Mouse (Mus musculus): ENCODE measurements around the gene Abcb9. TPM values are rescaled to one million over a fixed set of nuclear protein-coding genes. Genes with fewer than 3 reads are reported as not detected.

Gene Abcb9
- polyA plus RNA-seq, 1 experiment from 2014 or later = 3.3 TPM

GRCm38 (mm10) chr5:124035406-124035805, 60.2 kb downstream of the Abcb9 start:
- no peak for ATAC-seq (ENCODE audit: low FRiP score)

GRCm38 (mm10) chr5:124034471-124034870, 61.1 kb downstream of the Abcb9 start:
- Histone ChIP-seq H3K4me2 (no peak overlapping the region), H3K36me3 (replicated peaks) (no peaks in the 10 kb centered on the region), H3K27me3 (no peaks in the 10 kb centered on the region), H3K4me3 (replicated peaks) (no peak overlapping the region), H3K9me3 (no peaks in the 10 kb centered on the region), H3K9ac (no peak overlapping the region), H3K4me1 (peaks cover 25% of the 10 kb centered on the region), H3K27ac (no peak overlapping the region)
- 82% methylated on average over 11 of the region's 11 CpGs for WGBS
- no peak for ATAC-seq (ENCODE audit: low FRiP score)

More at GRCm38 (mm10) chr5:124035406-124035805, 60.2 kb downstream of the Abcb9 start:
- Histone ChIP-seq H3K4me2 (no peak overlapping the region), H3K9me3 (no peaks in the 10 kb centered on the region), H3K36me3 (replicated peaks) (no peaks in the 10 kb centered on the region), H3K9ac (no peak overlapping the region), H3K4me3 (replicated peaks) (no peak overlapping the region), H3K27me3 (no peaks in the 10 kb centered on the region), H3K4me1 (peaks cover 16% of the 10 kb centered on the region), H3K27ac (no peak overlapping the region)
- WGBS = 92% methylated on average over 9 of the region's 9 CpGs

GRCm38 (mm10) chr5:124032001-124032508, 63.5 kb downstream of the Abcb9 start, which contains the start of gene Vps37b:
Gene Vps37b, minus strand, starts transcription at chr5:124032270.
- H3K27me3 ChIP-seq = no peaks in the 10 kb centered on the region
- ATAC-seq (ENCODE audit: low FRiP score) = peak; percentile 76
- no peaks in the 10 kb centered on the region for H3K9me3 ChIP-seq
- peaks cover 47% of the 10 kb centered on the region for H3K4me1 ChIP-seq
- H3K27ac ChIP-seq = peak within 1 kb of the TSS; percentile 92
- H3K36me3 ChIP-seq (replicated peaks) = peaks cover 4% of the 10 kb centered on the region
- H3K4me2 ChIP-seq = peak within 1 kb of the TSS; percentile 87
- H3K4me3 ChIP-seq (replicated peaks) = peak within 1 kb of the TSS; percentile 95
- peak within 1 kb of the TSS; percentile 98 for H3K9ac ChIP-seq
- under 1% methylated on average over 52 of the region's 52 CpGs for WGBS

- WGBS = under 1% methylated on average over 26 of the region's 26 CpGs
These were observed 64.3 kb downstream of the Abcb9 start for GRCm38 (mm10) chr5:124031068-124031955.

GRCm38 (mm10) chr5:124030386-124031067, 65.1 kb downstream of the Abcb9 start:
- Histone ChIP-seq H3K27ac (peak overlapping the region; percentile 92), H3K27me3 (no peaks in the 10 kb centered on the region), H3K36me3 (replicated peaks) (peaks cover 4% of the 10 kb centered on the region), H3K4me3 (replicated peaks) (peak overlapping the region; percentile 95), H3K4me2 (peak overlapping the region; percentile 87), H3K9me3 (no peaks in the 10 kb centered on the region), H3K9ac (peak overlapping the region; percentile 98), H3K4me1 (peaks cover 52% of the 10 kb centered on the region)
- WGBS = 31% methylated on average over 12 of the region's 12 CpGs
- no peak for ATAC-seq (ENCODE audit: low FRiP score)

More at GRCm38 (mm10) chr5:124031068-124031955, 64.3 kb downstream of the Abcb9 start:
- H3K4me2 ChIP-seq = peak overlapping the region; percentile 87
- H3K4me3 ChIP-seq (replicated peaks) = peak overlapping the region; percentile 95
- ATAC-seq (ENCODE audit: low FRiP score) = 0 out of 2 replicates have a peak, but pooled peaks have one; percentile 4
- H3K9ac ChIP-seq = peak overlapping the region; percentile 98
- peaks cover 4% of the 10 kb centered on the region for H3K36me3 ChIP-seq (replicated peaks)
- H3K4me1 ChIP-seq = peaks cover 47% of the 10 kb centered on the region
- no peaks in the 10 kb centered on the region for H3K9me3 ChIP-seq
- H3K27ac ChIP-seq = peak overlapping the region; percentile 92
- no peaks in the 10 kb centered on the region for H3K27me3 ChIP-seq

- H3K4me1 ChIP-seq = peaks cover 63% of the 10 kb centered on the region
- peaks cover 4% of the 10 kb centered on the region for H3K36me3 ChIP-seq (replicated peaks)
- peak overlapping the region; percentile 87 for H3K4me2 ChIP-seq
- no peaks in the 10 kb centered on the region for H3K27me3 ChIP-seq
- WGBS = 94% methylated on average over 19 of the region's 19 CpGs
- no peak for ATAC-seq (ENCODE audit: low FRiP score)
- 0 out of 2 replicates have a peak overlapping the region, but pooled peaks have one; percentile 0 for H3K4me3 ChIP-seq (replicated peaks)
- H3K9me3 ChIP-seq = no peaks in the 10 kb centered on the region
- H3K27ac ChIP-seq = 0 out of 2 replicates have a peak overlapping the region, but pooled peaks have one; percentile 31
- no peak overlapping the region for H3K9ac ChIP-seq
These were observed 66.2 kb downstream of the Abcb9 start for GRCm38 (mm10) chr5:124029220-124030035.

- Histone ChIP-seq H3K36me3 (replicated peaks) (peaks cover 4% of the 10 kb centered on the region), H3K9ac (no peak overlapping the region), H3K9me3 (no peaks in the 10 kb centered on the region), H3K4me1 (peaks cover 71% of the 10 kb centered on the region), H3K4me3 (replicated peaks) (no peak overlapping the region), H3K27ac (peak overlapping the region; percentile 79), H3K4me2 (peak overlapping the region; percentile 19; the same call in 1 of the 2 replicates), H3K27me3 (no peaks in the 10 kb centered on the region)
- ATAC-seq (ENCODE audit: low FRiP score) = no peak
- WGBS = 33% methylated on average over 7 of the region's 7 CpGs
These were observed 66.9 kb downstream of the Abcb9 start for GRCm38 (mm10) chr5:124028680-124029079.

GRCm38 (mm10) chr5:124027702-124028470, 67.7 kb downstream of the Abcb9 start:
- peak overlapping the region; percentile 19 for H3K4me2 ChIP-seq
- H3K27me3 ChIP-seq = no peaks in the 10 kb centered on the region
- H3K4me3 ChIP-seq (replicated peaks) = no peak overlapping the region
- no peak overlapping the region for H3K9ac ChIP-seq
- H3K9me3 ChIP-seq = no peaks in the 10 kb centered on the region
- H3K4me1 ChIP-seq = peaks cover 79% of the 10 kb centered on the region
- ATAC-seq (ENCODE audit: low FRiP score) = no peak
- WGBS = 56% methylated on average over 19 of the region's 19 CpGs
- peak overlapping the region; percentile 79 for H3K27ac ChIP-seq
- peaks cover 4% of the 10 kb centered on the region for H3K36me3 ChIP-seq (replicated peaks)

- H3K9ac ChIP-seq = peak overlapping the region; percentile 4; the same call in 1 of the 2 replicates
- no peak overlapping the region for H3K4me3 ChIP-seq (replicated peaks)
- H3K27ac ChIP-seq = peak overlapping the region; percentile 68
- H3K36me3 ChIP-seq (replicated peaks) = peaks cover 7% of the 10 kb centered on the region
- ATAC-seq (ENCODE audit: low FRiP score) = no peak
- WGBS = 48% methylated on average over 5 of the region's 5 CpGs
- peaks cover 81% of the 10 kb centered on the region for H3K4me1 ChIP-seq
- H3K27me3 ChIP-seq = no peaks in the 10 kb centered on the region
- peak overlapping the region; percentile 22; the same call in 1 of the 2 replicates for H3K4me2 ChIP-seq
- H3K9me3 ChIP-seq = no peaks in the 10 kb centered on the region
These were observed 69.0 kb downstream of the Abcb9 start for GRCm38 (mm10) chr5:124026568-124026967.

- WGBS = 85% methylated on average over 15 of the region's 15 CpGs
- Histone ChIP-seq H3K36me3 (replicated peaks) (peaks cover 12% of the 10 kb centered on the region), H3K4me1 (peaks cover 81% of the 10 kb centered on the region), H3K9ac (no peak overlapping the region), H3K4me2 (peak overlapping the region; percentile 22; the same call in 1 of the 2 replicates), H3K27me3 (no peaks in the 10 kb centered on the region), H3K27ac (peak overlapping the region; percentile 68; the same call in 1 of the 2 replicates), H3K9me3 (no peaks in the 10 kb centered on the region), H3K4me3 (replicated peaks) (no peak overlapping the region)
- no peak for ATAC-seq (ENCODE audit: low FRiP score)
These were observed 69.8 kb downstream of the Abcb9 start for GRCm38 (mm10) chr5:124025587-124026441.
